Mouse (Mus musculus) midbrain, embryonic 14.5 days (tissue): ENCODE results near the gene Sec24c. TPM values are rescaled to one million over a fixed set of nuclear protein-coding genes. Genes with fewer than 3 reads are reported as not detected.
A peak's percentile ranks its signal among the peaks of the same experiment; 100 is the strongest.

Experiments used
- ATAC-seq: fragments of 200-750 bp; cut with Nextera tagmentation; 2 replicates; pipeline ENCODE4 v1.8.0; 2017; ENCODE audit warnings: moderate number of reproducible peaks, moderate library complexity; ENCODE audit not compliant: low FRiP score, low TSS enrichment
- DNase-seq: peaks from one replicate; pipeline ENCODE4 v3.0.0-alpha.2; 2015
- H3K27ac ChIP-seq: fragments of 300-500 bp; sonication (generic); replicated peaks from 2 replicates; pipeline ENCODE4 v1.5.1; 2014; ENCODE audit warnings: mild to moderate bottlenecking, low read depth, low read length, moderate library complexity
- H3K27me3 ChIP-seq: fragments of 300-500 bp; sonication (generic); 2 replicates; pipeline ENCODE4 v1.6.1; 2014; ENCODE audit warnings: low read length, control low read depth, mixed read lengths; ENCODE audit not compliant: control insufficient read depth, insufficient read depth
- H3K36me3 ChIP-seq: fragments of 300-500 bp; sonication (generic); 2 replicates; pipeline ENCODE4 v1.6.1; 2014; ENCODE audit warnings: low read length, control low read depth; ENCODE audit not compliant: control insufficient read depth, insufficient read depth
- H3K4me1 ChIP-seq: fragments of 300-500 bp; sonication (generic); 2 replicates; pipeline ENCODE4 v1.6.1; 2014; ENCODE audit warnings: mild to moderate bottlenecking, antibody characterized with exemption, low read length, control low read depth; ENCODE audit not compliant: control insufficient read depth, insufficient read depth
- H3K4me2 ChIP-seq: fragments of 300-500 bp; sonication (generic); 2 replicates; pipeline ENCODE4 v1.6.1; 2014; ENCODE audit warnings: mild to moderate bottlenecking, low read length, moderate library complexity
- H3K4me3 ChIP-seq: fragments of 300-500 bp; sonication (generic); replicated peaks from 2 replicates; pipeline ENCODE4 v1.5.1; 2014; ENCODE audit warnings: low read depth, low read length
- H3K9ac ChIP-seq: fragments of 300-500 bp; sonication (generic); replicated peaks from 2 replicates; pipeline ENCODE4 v1.6.1; 2014; ENCODE audit warnings: mild to moderate bottlenecking, low read length, moderate library complexity
- H3K9me3 ChIP-seq: fragments of 300-500 bp; sonication (generic); 2 replicates; pipeline ENCODE4 v1.6.1; 2016; ENCODE audit warnings: low read length, control low read depth, mixed read lengths; ENCODE audit not compliant: control insufficient read depth
- WGBS: fragments of 180-500 bp; shearing (Covaris S2); extraction: QIAGEN DNeasy Blood & Tissue Kit; methylation state at CpG from one replicate; pipeline ENCODE4 v1.1.7; 2014; 5-methylcytosine and 5-hydroxymethylcytosine counted together
- polyA plus RNA-seq: library from polyadenylated mRNA; unstranded; fragments of >200 nt; fragmentation: Nextera tagmentation; extraction: Ambion mirVana; gene quantifications from 2 replicates; pipeline ENCODE4 v1.2.1, GENCODE M21; 2014

The Sec24c gene
- polyA plus RNA-seq, 1 experiment from 2014 or later = 81.5 TPM

DNA sequence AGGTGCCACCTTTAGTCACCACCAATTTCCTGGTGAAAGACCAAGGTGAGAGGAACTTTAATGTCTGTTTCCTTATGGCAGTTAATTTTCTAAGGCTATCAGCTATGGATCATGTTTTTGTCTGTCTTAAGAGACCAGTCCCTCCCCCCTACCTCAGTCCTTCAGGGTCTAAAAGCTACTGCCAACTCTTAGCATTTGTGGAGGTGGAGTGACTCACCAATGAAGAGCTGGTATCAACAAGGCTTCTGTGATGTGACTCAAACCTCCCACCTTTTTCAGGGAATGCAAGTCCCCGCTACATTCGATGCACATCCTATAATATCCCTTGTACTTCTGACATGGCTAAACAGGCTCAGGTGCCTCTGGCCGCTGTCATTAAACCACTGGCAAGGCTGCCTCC, 12.5 kb downstream of the Sec24c start:
- Histone ChIP-seq H3K4me1 (no peaks in the 10 kb centered on the region), H3K27ac (no peak overlapping the region), H3K27me3 (no peaks in the 10 kb centered on the region), H3K4me3 (no peak overlapping the region), H3K9me3 (no peaks in the 10 kb centered on the region), H3K36me3 (peaks cover 99% of the 10 kb centered on the region), H3K9ac (no peak overlapping the region), H3K4me2 (no peak overlapping the region)
- ATAC-seq (no peak), DNase-seq (no peak)
- 93% methylated on average over 3 of the region's 3 CpGs for WGBS

DNA sequence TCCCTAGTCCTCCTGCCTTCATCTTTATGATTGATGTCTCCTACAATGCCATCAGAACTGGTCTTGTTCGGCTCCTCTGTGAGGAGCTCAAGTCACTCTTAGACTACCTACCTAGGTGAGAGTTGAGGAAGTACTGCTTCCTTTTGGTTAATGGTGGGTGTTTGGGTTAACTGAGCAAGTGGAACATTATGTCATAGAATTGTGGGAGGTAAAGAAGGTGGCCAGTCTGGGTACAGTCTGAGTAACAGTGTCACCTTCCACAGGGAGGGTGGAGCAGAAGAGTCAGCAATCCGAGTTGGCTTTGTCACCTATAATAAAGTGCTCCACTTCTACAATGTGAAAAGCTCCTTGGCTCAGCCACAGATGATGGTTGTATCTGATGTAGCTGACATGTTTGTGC, 14.9 kb downstream of the Sec24c start:
- peaks cover 99% of the 10 kb centered on the region for H3K36me3 ChIP-seq
- no peak overlapping the region for H3K4me2 ChIP-seq
- no peak overlapping the region for H3K9ac ChIP-seq
- no peaks in the 10 kb centered on the region for H3K27me3 ChIP-seq
- no peak overlapping the region for H3K4me3 ChIP-seq
- no peak for DNase-seq
- no peaks in the 10 kb centered on the region for H3K4me1 ChIP-seq
- H3K9me3 ChIP-seq = no peaks in the 10 kb centered on the region
- no peak overlapping the region for H3K27ac ChIP-seq
- ATAC-seq = no peak
- 96% methylated on average over 2 of the region's 2 CpGs for WGBS

DNA sequence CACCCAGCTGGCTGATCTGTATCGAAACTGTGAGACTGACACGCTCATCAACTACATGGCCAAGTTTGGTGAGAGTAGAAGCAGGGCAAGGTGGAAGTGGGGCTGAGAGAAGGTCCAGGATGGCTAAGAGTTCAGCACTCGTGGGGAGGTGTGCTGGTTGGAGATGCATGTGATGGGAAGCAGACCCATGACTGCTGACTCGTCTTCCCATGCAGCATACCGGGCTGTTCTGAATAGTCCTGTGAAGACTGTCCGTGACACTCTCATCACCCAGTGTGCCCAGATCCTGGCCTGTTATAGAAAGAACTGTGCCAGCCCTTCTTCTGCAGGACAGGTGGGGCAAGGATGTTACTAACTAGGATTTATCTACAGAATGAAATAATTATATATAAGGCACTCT, 17.7 kb downstream of the Sec24c start:
- Histone ChIP-seq H3K36me3 (peaks cover 76% of the 10 kb centered on the region), H3K27ac (no peak overlapping the region), H3K4me2 (no peak overlapping the region), H3K9ac (no peak overlapping the region), H3K9me3 (no peaks in the 10 kb centered on the region), H3K4me3 (no peak overlapping the region), H3K4me1 (peaks cover 15% of the 10 kb centered on the region), H3K27me3 (no peaks in the 10 kb centered on the region)
- ATAC-seq (no peak), DNase-seq (no peak)
- 97% methylated on average over 6 of the region's 6 CpGs for WGBS

DNA sequence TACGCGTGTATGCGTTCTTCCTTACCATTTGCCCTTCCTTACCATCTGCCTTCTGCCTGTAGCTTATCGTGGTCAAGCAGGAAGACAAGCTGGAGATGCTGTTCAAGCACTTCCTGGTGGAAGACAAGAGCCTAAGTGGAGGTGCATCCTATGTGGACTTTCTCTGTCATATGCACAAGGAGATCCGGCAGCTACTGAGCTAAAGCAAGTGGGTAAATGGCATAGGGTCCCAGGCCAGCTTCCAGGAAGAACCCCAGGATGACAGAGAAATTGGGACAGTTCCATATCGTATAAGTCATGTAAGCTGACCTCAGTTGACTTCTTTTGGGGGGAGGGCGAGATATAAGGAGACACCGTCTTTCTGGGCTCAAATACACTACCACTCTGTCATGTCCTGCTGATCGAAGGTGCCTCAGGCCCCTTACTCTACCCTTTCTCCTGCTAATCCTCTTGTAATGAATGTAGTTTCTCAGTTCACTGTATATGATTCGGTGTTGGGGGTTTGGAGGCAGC, 19.5 kb downstream of the Sec24c start:
- ATAC-seq (no peak), DNase-seq (no peak)
- Histone ChIP-seq H3K36me3 (peaks cover 60% of the 10 kb centered on the region), H3K9ac (no peak overlapping the region), H3K4me2 (no peak overlapping the region), H3K27me3 (no peaks in the 10 kb centered on the region), H3K27ac (no peak overlapping the region), H3K4me3 (no peak overlapping the region), H3K4me1 (peaks cover 34% of the 10 kb centered on the region), H3K9me3 (no peaks in the 10 kb centered on the region)
- WGBS = 97% methylated on average over 10 of the region's 10 CpGs

DNA sequence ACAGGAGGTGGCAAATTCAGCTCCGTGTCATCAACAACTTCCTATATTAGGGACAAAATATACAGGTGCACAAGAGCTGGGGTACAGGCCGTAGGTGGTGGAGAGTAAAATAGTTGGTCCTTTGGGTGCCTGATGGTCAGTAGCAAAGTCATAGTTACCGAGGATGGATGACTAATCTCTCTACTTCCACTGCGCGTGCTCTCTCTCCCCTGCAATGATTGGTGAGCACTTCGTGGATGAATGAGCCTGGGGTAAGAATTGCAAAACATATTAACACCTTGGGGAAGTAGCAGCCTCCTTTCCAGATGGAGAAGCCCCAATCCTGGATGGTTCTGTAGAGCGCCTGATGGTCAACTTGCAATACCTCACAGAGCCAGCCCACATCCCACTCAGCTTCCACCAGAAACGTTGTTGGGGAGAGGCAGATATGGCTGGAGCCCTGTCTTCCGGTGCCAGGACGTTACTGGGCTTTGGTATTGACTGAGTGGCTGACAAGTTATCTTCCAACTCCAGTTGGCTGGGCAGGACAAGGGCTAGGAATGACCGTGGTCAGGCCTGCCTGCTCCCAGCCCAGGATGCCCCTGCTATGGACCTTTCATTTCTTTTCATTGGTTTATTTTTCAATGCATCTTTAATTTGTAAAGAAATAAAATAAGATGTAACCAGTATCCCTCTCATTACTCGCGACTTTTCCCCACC, 20.2 kb downstream of the Sec24c start:
- WGBS = 49% methylated on average over 13 of the region's 13 CpGs
- Histone ChIP-seq H3K27ac (peak overlapping the region; percentile 98), H3K4me2 (peak overlapping the region; percentile 67), H3K9ac (peak overlapping the region; percentile 88), H3K4me3 (peak overlapping the region; percentile 86), H3K9me3 (no peaks in the 10 kb centered on the region), H3K36me3 (peaks cover 54% of the 10 kb centered on the region), H3K27me3 (no peaks in the 10 kb centered on the region), H3K4me1 (peaks cover 41% of the 10 kb centered on the region)
- DNase-seq (no peak), ATAC-seq (peak; percentile 16; the same call in 1 of the 2 replicates)

DNA sequence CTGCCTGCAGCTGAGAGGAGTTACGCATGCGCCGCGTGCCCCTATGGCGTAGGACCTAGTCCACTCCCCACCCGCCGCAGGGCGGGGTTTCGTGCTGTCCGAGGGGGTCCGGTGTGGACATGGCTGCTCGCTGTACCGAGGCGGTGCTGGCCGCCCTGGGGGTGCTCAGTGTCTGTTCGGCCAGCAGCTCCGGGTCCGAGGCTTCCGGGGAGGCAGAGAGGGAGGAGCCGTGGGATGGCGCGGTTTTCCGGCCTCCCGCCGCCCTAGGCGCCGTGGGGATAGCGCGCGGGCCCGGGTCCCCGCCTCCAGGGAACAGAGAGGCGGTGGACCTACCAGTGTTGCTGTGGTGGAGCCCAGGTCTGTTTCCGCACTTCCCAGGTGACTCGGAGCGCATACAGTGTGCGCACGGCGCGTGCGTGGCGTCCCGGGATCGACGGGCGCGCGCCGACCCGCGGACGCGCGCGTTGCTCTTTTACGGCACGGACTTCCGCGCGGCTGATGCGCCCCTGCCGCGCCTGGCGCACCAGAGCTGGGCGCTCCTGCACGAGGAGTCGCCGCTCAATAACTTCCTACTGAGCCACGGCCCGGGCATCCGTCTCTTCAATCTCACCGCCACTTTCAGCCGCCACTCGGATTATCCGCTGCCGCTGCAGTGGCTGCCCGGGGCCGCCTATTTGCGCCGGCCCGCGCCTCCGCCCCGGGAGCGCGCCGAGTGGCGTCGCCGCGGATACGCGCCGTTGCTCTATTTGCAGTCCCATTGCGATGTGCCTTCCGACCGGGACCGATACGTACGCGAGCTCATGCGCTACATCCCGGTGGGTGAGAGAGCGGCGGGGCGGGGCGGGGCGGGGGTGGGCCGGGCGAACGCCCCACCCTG, 21.0 kb downstream of the Sec24c start, which contains the start of gene Fut11:
Gene Fut11 (plus strand): TSS at position 85 of the 877 bp plus-strand sequence.
- peak; percentile 95 for DNase-seq
- peak within 1 kb of the TSS; percentile 67 for H3K4me2 ChIP-seq
- peak within 1 kb of the TSS; percentile 88 for H3K9ac ChIP-seq
- peak within 1 kb of the TSS; percentile 86 for H3K4me3 ChIP-seq
- peaks cover 46% of the 10 kb centered on the region for H3K36me3 ChIP-seq
- peak; percentile 91 for ATAC-seq
- H3K27me3 ChIP-seq = no peaks in the 10 kb centered on the region
- H3K4me1 ChIP-seq = peaks cover 44% of the 10 kb centered on the region
- peak within 1 kb of the TSS; percentile 98 for H3K27ac ChIP-seq
- no peaks in the 10 kb centered on the region for H3K9me3 ChIP-seq
- WGBS = under 1% methylated on average over 109 of the region's 111 CpGs

DNA sequence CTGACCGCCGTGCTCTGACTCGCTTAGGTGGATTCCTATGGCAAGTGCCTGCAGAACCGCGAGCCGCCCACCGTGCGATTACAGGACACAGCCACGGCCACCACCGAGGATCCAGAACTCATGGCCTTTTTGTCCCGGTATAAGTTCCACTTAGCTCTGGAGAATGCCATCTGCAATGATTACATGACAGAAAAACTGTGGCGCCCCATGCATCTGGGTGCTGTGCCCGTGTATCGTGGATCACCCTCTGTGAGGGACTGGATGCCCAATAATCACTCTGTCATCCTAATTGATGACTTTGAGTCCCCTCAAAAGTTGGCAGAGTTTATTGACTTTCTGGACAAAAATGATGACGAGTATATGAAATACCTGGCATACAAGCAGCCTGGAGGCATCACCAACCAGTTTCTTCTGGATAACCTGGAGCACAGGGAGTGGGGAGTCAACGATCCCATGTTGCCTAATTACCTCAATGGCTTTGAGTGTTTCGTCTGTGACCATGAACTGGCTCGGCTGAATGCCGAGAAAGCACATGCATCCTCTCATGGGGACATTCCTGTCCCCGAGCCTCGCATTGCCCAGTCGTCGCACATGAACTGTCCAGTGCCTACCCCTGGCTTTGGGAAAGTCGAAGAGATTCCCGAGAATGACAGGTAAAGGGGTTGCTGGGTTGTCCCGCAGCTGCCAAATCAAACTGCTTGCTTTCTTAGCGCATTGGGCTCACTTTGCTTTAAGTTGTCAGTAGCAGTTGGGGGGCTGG, 21.8 kb downstream of the Sec24c start:
- WGBS = 12% methylated on average over 27 of the region's 27 CpGs
- H3K9ac ChIP-seq = peak overlapping the region; percentile 88
- peak overlapping the region; percentile 67 for H3K4me2 ChIP-seq
- H3K4me1 ChIP-seq = peaks cover 49% of the 10 kb centered on the region
- peaks cover 38% of the 10 kb centered on the region for H3K36me3 ChIP-seq
- H3K4me3 ChIP-seq = peak overlapping the region; percentile 86
- H3K9me3 ChIP-seq = no peaks in the 10 kb centered on the region
- H3K27ac ChIP-seq = peak overlapping the region; percentile 98
- DNase-seq = peak; percentile 11
- no peak; the same call in 1 of the 2 replicates for ATAC-seq
- H3K27me3 ChIP-seq = no peaks in the 10 kb centered on the region

DNA sequence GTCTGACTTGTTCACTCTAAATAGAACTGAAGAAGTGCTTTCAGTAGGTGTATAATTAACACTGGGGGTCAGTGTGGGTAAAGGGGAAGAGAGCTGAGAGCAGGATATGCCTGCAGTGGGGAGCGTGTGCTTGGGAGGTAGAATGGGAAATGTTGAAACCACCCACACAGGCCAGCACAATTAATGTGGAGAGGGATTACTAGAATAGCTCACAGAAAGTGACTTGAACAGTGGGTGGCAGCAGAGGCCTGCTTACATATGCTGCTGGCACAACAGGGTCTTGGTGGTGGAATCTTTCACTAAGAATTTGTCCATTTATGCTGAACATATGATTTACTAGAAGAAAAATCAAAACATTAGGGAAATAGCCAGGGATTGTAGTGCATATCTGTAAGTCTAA, 22.9 kb downstream of the Sec24c start:
- Histone ChIP-seq H3K27ac (no peak overlapping the region), H3K4me3 (peak overlapping the region; percentile 86), H3K4me2 (peak overlapping the region; percentile 67), H3K27me3 (no peaks in the 10 kb centered on the region), H3K36me3 (peaks cover 28% of the 10 kb centered on the region), H3K9ac (peak overlapping the region; percentile 27; the same call in 1 of the 2 replicates), H3K9me3 (no peaks in the 10 kb centered on the region), H3K4me1 (peaks cover 58% of the 10 kb centered on the region)
- 13% methylated on average over 1 of the region's 1 CpGs for WGBS
- DNase-seq (peak; percentile 79), ATAC-seq (no peak)
